Mouse (Mus musculus) bone marrow, adult 2 months (tissue): ENCODE measurements around the gene Rnf168.

ENCODE experiments used
- CTCF ChIP-seq: fragments of 200-500 bp; IDR thresholded peaks from 2 replicates; pipeline ENCODE4 v1.5.1; 2011; ENCODE audit warnings: low read length, control low read depth; ENCODE audit not compliant: control insufficient read depth, insufficient read depth
- POLR2A ChIP-seq: fragments of 200-500 bp; IDR thresholded peaks from 2 replicates; pipeline ENCODE4 v1.6.1; 2011; ENCODE audit warnings: low read depth, mild to moderate bottlenecking, control low read depth, low read length, borderline replicate concordance; ENCODE audit not compliant: control insufficient read depth

DNA sequence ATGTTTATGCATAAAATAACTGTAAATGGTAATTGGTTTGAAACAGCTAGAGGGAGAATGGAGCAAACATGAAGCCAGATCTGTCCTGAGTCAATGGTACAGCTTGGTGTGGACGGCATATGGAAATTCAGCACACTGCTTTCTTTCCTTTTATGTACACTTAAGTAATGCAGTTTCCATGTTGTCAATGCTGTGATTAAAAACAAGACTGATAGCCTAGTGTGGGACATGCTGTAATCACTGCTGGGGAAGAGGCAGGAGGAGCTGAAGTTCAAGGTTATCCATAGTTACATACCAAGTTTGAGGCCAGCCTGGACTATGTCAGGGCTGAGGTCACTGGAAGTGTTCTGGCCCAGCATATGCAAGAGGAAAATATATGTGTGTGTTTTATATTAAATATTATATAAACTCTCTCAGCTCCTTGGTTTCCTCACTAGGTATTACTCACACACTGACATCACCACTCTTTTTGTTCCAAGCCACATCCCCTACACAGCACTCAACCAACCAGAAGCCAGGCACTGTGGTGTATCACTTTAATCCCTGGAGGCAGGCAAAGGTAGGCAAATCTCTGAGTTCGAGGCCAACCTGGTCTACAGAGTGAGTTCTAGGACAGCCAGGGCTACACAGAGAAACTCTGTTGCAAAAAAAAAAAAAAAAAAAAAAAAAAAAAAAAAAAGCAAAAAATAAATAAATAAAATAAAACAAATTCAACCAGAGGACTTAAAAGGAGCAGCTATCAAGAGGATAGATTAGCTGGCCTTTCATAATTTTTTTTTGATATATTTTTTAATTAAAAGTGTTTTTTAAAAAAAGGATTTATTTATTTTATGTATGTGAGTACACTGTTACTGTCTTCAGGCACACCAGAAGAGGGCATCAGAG, 37.6 kb upstream of the Rnf168 start:
- TF ChIP-seq POLR2A (no peak), CTCF (no peak)
